Mouse (Mus musculus): Measurements from ENCODE around the gene Med13.

Med13 gene

GRCm38 (mm10) chr11:86291714-86292113 is 65.7 kb downstream of the Med13 start:
- DNase-seq (ENCODE audit: low spot score) = no peak

GRCm38 (mm10) chr11:86285729-86286128 is 71.7 kb downstream of the Med13 start:
- DNase-seq (ENCODE audit: low spot score) = no peak

GRCm38 (mm10) chr11:86278442-86279102 is 78.8 kb downstream of the Med13 start:
- no peak for DNase-seq (ENCODE audit: low spot score)

GRCm38 (mm10) chr11:86257460-86258076 is 99.8 kb downstream of the Med13 start, which contains the start of gene Ints2:
TSS of gene Ints2 (minus strand) at chr11:86257575.
- DNase-seq (ENCODE audit: low spot score) = peak; percentile 94

- no peak for DNase-seq (ENCODE audit: low spot score)
These were observed 100.3 kb downstream of the Med13 start for GRCm38 (mm10) chr11:86257054-86257453.

GRCm38 (mm10) chr11:86253342-86253741 is 104.1 kb downstream of the Med13 start:
- DNase-seq (ENCODE audit: low spot score) = no peak

- DNase-seq (ENCODE audit: low spot score) = no peak
These were observed 125.0 kb downstream of the Med13 start for GRCm38 (mm10) chr11:86232446-86232845.

GRCm38 (mm10) chr11:86231781-86232350 is 125.5 kb downstream of the Med13 start:
- no peak for DNase-seq (ENCODE audit: low spot score)

- DNase-seq (ENCODE audit: low spot score) = no peak
These were observed 130.7 kb downstream of the Med13 start for GRCm38 (mm10) chr11:86226646-86227180.

- no peak for DNase-seq (ENCODE audit: low spot score)
These were observed 131.6 kb downstream of the Med13 start for GRCm38 (mm10) chr11:86225761-86226160.
